Mouse (Mus musculus) liver, embryonic 11.5 days (tissue): ENCODE results near the gene Gm49378. TPM values are rescaled to one million over a fixed set of nuclear protein-coding genes. Genes with fewer than 3 reads are reported as not detected.

Experiments
- polyA plus RNA-seq: library from polyadenylated mRNA; unstranded; fragments of >200 nt; fragmentation: Nextera tagmentation; extraction: Ambion mirVana; gene quantifications from 2 replicates; pipeline ENCODE4 v1.2.1, GENCODE M21; 2014

Gene Gm49378
- polyA plus RNA-seq, 1 experiment from 2014 or later = 2.7 TPM

Other genes starting within 250 kb of the Gm49378 start
- gene Dhrs4, start 159.1 kb downstream of the Gm49378 start, polyA plus RNA-seq = 58.7 and 59.4 TPM in 2 replicates
- 2.7 and 3.0 TPM in 2 replicates for gene Carmil3, start 147.2 kb downstream of the Gm49378 start, polyA plus RNA-seq
- gene Cpne6, start 127.5 kb downstream of the Gm49378 start, polyA plus RNA-seq = 0.16 and 0.49 TPM in 2 replicates
- not detected in 2 replicates for gene Nrl, start 112.9 kb downstream of the Gm49378 start, polyA plus RNA-seq
- 49.8 and 50.9 TPM in 2 replicates for gene Pck2, start 97.6 kb downstream of the Gm49378 start, polyA plus RNA-seq
- 72.1 and 73.6 TPM in 2 replicates for gene Dcaf11, start 77.9 kb downstream of the Gm49378 start, polyA plus RNA-seq
- 2.3 and 3.3 TPM in 2 replicates for gene A730061H03Rik, start 77.5 kb downstream of the Gm49378 start, polyA plus RNA-seq
- 2.2 and 2.6 TPM in 2 replicates for gene Fitm1, start 62.3 kb downstream of the Gm49378 start, polyA plus RNA-seq
- 172 and 177 TPM in 2 replicates for gene Psme1, start 59.8 kb downstream of the Gm49378 start, polyA plus RNA-seq
- gene Emc9, start 52.6 kb downstream of the Gm49378 start, polyA plus RNA-seq = 44.5 and 46.2 TPM in 2 replicates
- 256 and 277 TPM in 2 replicates for gene Psme2, start 46.8 kb downstream of the Gm49378 start, polyA plus RNA-seq
- 21.2 and 23.1 TPM in 2 replicates for gene Rnf31, start 46.2 kb downstream of the Gm49378 start, polyA plus RNA-seq
- 11.6 and 13.0 TPM in 2 replicates for gene Irf9, start 34.3 kb downstream of the Gm49378 start, polyA plus RNA-seq
- gene Rec8, start 19.9 kb downstream of the Gm49378 start, polyA plus RNA-seq = 2.8 and 5.2 TPM in 2 replicates
- 90.1 and 92.1 TPM in 2 replicates for gene Ipo4, start 1.9 kb downstream of the Gm49378 start, polyA plus RNA-seq
- 79.8 and 83.8 TPM in 2 replicates for gene Tm9sf1, start 5.9 kb upstream of the Gm49378 start, polyA plus RNA-seq
- gene Tssk4, start 12.3 kb upstream of the Gm49378 start, polyA plus RNA-seq = 0.47 and 0.49 TPM in 2 replicates
- 40.2 and 43.8 TPM in 2 replicates for gene Mdp1, start 22.6 kb upstream of the Gm49378 start, polyA plus RNA-seq
- 54.9 and 58.0 TPM in 2 replicates for gene Gmpr2, start 34.0 kb upstream of the Gm49378 start, polyA plus RNA-seq
- gene Nedd8, start 34.2 kb upstream of the Gm49378 start, polyA plus RNA-seq = 489 and 507 TPM in 2 replicates
- 42.3 and 44.9 TPM in 2 replicates for gene Tinf2, start 43.9 kb upstream of the Gm49378 start, polyA plus RNA-seq
- 3.0 and 3.3 TPM in 2 replicates for gene Tgm1, start 76.0 kb upstream of the Gm49378 start, polyA plus RNA-seq
- gene Rabggta, start 84.4 kb upstream of the Gm49378 start, polyA plus RNA-seq = 22.8 and 24.0 TPM in 2 replicates
- 48.8 and 53.9 TPM in 2 replicates for gene Dhrs1, start 107.8 kb upstream of the Gm49378 start, polyA plus RNA-seq
- 70.6 and 76.1 TPM in 2 replicates for gene Nop9, start 107.8 kb upstream of the Gm49378 start, polyA plus RNA-seq
- gene Cideb, start 120.6 kb upstream of the Gm49378 start, polyA plus RNA-seq = 8.9 and 9.1 TPM in 2 replicates
- 1.5 and 1.8 TPM in 2 replicates for gene Ltb4r2, start 123.5 kb upstream of the Gm49378 start, polyA plus RNA-seq
- 1.6 and 1.9 TPM in 2 replicates for gene Ltb4r1, start 128.1 kb upstream of the Gm49378 start, polyA plus RNA-seq
- gene Adcy4, start 146.2 kb upstream of the Gm49378 start, polyA plus RNA-seq = 3.9 and 4.8 TPM in 2 replicates
- gene Ripk3, start 151.0 kb upstream of the Gm49378 start, polyA plus RNA-seq = 51.6 and 52.1 TPM in 2 replicates
- 15.1 and 15.3 TPM in 2 replicates for gene Nfatc4, start 185.2 kb upstream of the Gm49378 start, polyA plus RNA-seq
- gene Nynrin, start 216.1 kb upstream of the Gm49378 start, polyA plus RNA-seq = 12.0 and 12.2 TPM in 2 replicates
- 0.47 and 0.60 TPM in 2 replicates for gene Cbln3, start 246.5 kb upstream of the Gm49378 start, polyA plus RNA-seq
- 12.6 and 14.6 TPM in 2 replicates for gene Khnyn, start 247.1 kb upstream of the Gm49378 start, polyA plus RNA-seq